Mouse (Mus musculus): ENCODE results near the gene Kat6b. TPM values are rescaled to one million over a fixed set of nuclear protein-coding genes. Genes with fewer than 3 reads are reported as not detected.

Gene Kat6b
- total and polyA plus RNA-seq, 3 experiments, result 2.3 to 10.9 (median 8.0) TPM

GRCm38 (mm10) chr14:21540361-21540760, 59.1 kb downstream of the Kat6b start:
- Histone ChIP-seq H3K4me1 (ENCODE audit: control insufficient read depth in 1 of 2, insufficient read depth in 2 of 2) (peaks cover 12 to 20% of the 10 kb centered on the region in 2 experiments; a peak in 3 of 4 replicates), H3K27me3 (replicated peaks) (no peaks in the 10 kb centered on the region), H3K9me3 (replicated peaks; ENCODE audit: low read length) (peaks cover 3% of the 10 kb centered on the region), H3K9ac (ENCODE audit: insufficient read depth, low read depth) (no peak overlapping the region), H3K4me2 (ENCODE audit: insufficient read depth, low read depth, poor library complexity, severe bottlenecking) (no peak overlapping the region), H3K27ac (ENCODE audit: insufficient read depth, low read depth) (no peak overlapping the region), H3K4me3 (replicated peaks in 1 of 3; ENCODE audit: low read depth in 2 of 3, low read length in 2 of 3, poor library complexity in 1 of 3) (no peak overlapping the region), H3K36me3 (replicated peaks in 1 of 2; ENCODE audit: control insufficient read depth in 1 of 2, insufficient read depth in 1 of 2, low read length in 1 of 2) (peaks cover 5 to 16% of the 10 kb centered on the region in 2 experiments), H3K79me2 (replicated peaks; ENCODE audit: control insufficient read depth, extremely low read depth, insufficient read depth, poor library complexity, severe bottlenecking) (no peaks in the 10 kb centered on the region; the same call in 1 of the 2 replicates)
- DNase-seq (ENCODE audit: extremely low read depth), result no peak
- in situ Hi-C loops (cut with MboI; ENCODE audit: low pct_ligation_motif_present, low pct_unique_long_range_greater_than_20kb, low sequenced_read_pairs), result no loop called here
- dilution Hi-C loops (cut with MboI; ENCODE audit: extremely low pct_ligation_motif_present, extremely low pct_unique_long_range_greater_than_20kb, low sequenced_read_pairs), result no loop called here
- TF ChIP-seq POLR2AphosphoS2 (IDR thresholded peaks at IDR 0.05; ENCODE audit: low read depth, low read length) (no peak), PAX5 (IDR thresholded peaks at IDR 0.05; ENCODE audit: low read length) (no peak), E2F4 (IDR thresholded peaks at IDR 0.05; ENCODE audit: insufficient replicate concordance, low read depth, low read length) (no peak), IRF4 (IDR thresholded peaks at IDR 0.05; ENCODE audit: low read depth, low read length) (no peak), TBP (conservative IDR thresholded peaks at IDR 0.05; ENCODE audit: low read depth, low read length) (no peak), MAFK (IDR thresholded peaks at IDR 0.05; ENCODE audit: insufficient replicate concordance, low read length) (no peak), NELFE (IDR thresholded peaks at IDR 0.05; ENCODE audit: low read depth, low read length) (no peak), USF1 (IDR thresholded peaks at IDR 0.05; ENCODE audit: low read depth, low read length) (no peak), MAZ (IDR thresholded peaks at IDR 0.05; ENCODE audit: low read depth, low read length) (no peak), SMC3 (IDR thresholded peaks at IDR 0.05; ENCODE audit: low read depth, low read length) (no peak), EP300 (IDR thresholded peaks at IDR 0.05; ENCODE audit: low read length) (no peak), MXI1 (IDR thresholded peaks at IDR 0.05; ENCODE audit: low read depth, low read length) (no peak), KAT2A (IDR thresholded peaks at IDR 0.05; ENCODE audit: insufficient replicate concordance, low read length) (no peak), HCFC1 (IDR thresholded peaks at IDR 0.05; ENCODE audit: low read depth, low read length) (no peak), ZKSCAN1 (IDR thresholded peaks at IDR 0.05; ENCODE audit: borderline replicate concordance, low read depth, low read length) (no peak), MEF2A (IDR thresholded peaks at IDR 0.05; ENCODE audit: borderline replicate concordance, low read depth, low read length) (no peak), POLR2A (IDR thresholded peaks at IDR 0.05; ENCODE audit: low read depth, low read length) (no peak), JUN (IDR thresholded peaks at IDR 0.05; ENCODE audit: insufficient read depth, low read depth, low read length) (no peak), BHLHE40 (IDR thresholded peaks at IDR 0.05; ENCODE audit: low read depth, low read length) (no peak)

- Histone ChIP-seq H3K36me3 (replicated peaks in 1 of 2; ENCODE audit: control insufficient read depth in 1 of 2, insufficient read depth in 1 of 2, low read length in 1 of 2) (peaks cover 5 to 11% of the 10 kb centered on the region in 2 experiments), H3K9ac (ENCODE audit: insufficient read depth, low read depth) (no peak overlapping the region), H3K27ac (ENCODE audit: insufficient read depth, low read depth) (no peak overlapping the region), H3K9me3 (replicated peaks; ENCODE audit: low read length) (peaks cover 3% of the 10 kb centered on the region), H3K79me2 (replicated peaks; ENCODE audit: control insufficient read depth, extremely low read depth, insufficient read depth, poor library complexity, severe bottlenecking) (peaks cover 2% of the 10 kb centered on the region; the same call in 1 of the 2 replicates), H3K4me2 (ENCODE audit: insufficient read depth, low read depth, poor library complexity, severe bottlenecking) (no peak overlapping the region), H3K4me1 (ENCODE audit: control insufficient read depth in 1 of 2, insufficient read depth in 2 of 2) (no peaks in the 10 kb centered on the region), H3K4me3 (replicated peaks in 1 of 3; ENCODE audit: low read depth in 2 of 3, low read length in 2 of 3, poor library complexity in 1 of 3) (no peak overlapping the region), H3K27me3 (replicated peaks) (no peaks in the 10 kb centered on the region)
- in situ Hi-C loops (cut with MboI; ENCODE audit: low pct_ligation_motif_present, low pct_unique_long_range_greater_than_20kb, low sequenced_read_pairs) (no loop called here), dilution Hi-C loops (cut with MboI; ENCODE audit: extremely low pct_ligation_motif_present, extremely low pct_unique_long_range_greater_than_20kb, low sequenced_read_pairs) (no loop called here)
- TF ChIP-seq USF2 (conservative IDR thresholded peaks at IDR 0.05; ENCODE audit: low read depth, low read length) (no peak), KAT2A (IDR thresholded peaks at IDR 0.05; ENCODE audit: insufficient replicate concordance, low read length) (no peak), CHD1 (IDR thresholded peaks at IDR 0.05; ENCODE audit: low read depth, low read length) (no peak), TBP (conservative IDR thresholded peaks at IDR 0.05; ENCODE audit: low read depth, low read length) (no peak), ZKSCAN1 (IDR thresholded peaks at IDR 0.05; ENCODE audit: borderline replicate concordance, low read depth, low read length) (no peak), USF1 (IDR thresholded peaks at IDR 0.05; ENCODE audit: low read depth, low read length) (no peak), ZC3H11A (IDR thresholded peaks at IDR 0.05; ENCODE audit: low read depth, low read length) (no peak), ZMIZ1 (IDR thresholded peaks at IDR 0.05; ENCODE audit: low read depth, low read length) (no peak), NELFE (IDR thresholded peaks at IDR 0.05; ENCODE audit: low read depth, low read length) (no peak), MEF2A (IDR thresholded peaks at IDR 0.05; ENCODE audit: borderline replicate concordance, low read depth, low read length) (no peak), IRF4 (IDR thresholded peaks at IDR 0.05; ENCODE audit: low read depth, low read length) (no peak), HCFC1 (IDR thresholded peaks at IDR 0.05; ENCODE audit: low read depth, low read length) (no peak), BHLHE40 (IDR thresholded peaks at IDR 0.05; ENCODE audit: low read depth, low read length) (no peak), MAX (IDR thresholded peaks at IDR 0.05; ENCODE audit: low read length) (no peak), TCF12 (IDR thresholded peaks at IDR 0.05; ENCODE audit: low read depth, low read length) (no peak), POLR2AphosphoS2 (IDR thresholded peaks at IDR 0.05; ENCODE audit: low read depth, low read length) (no peak)
- no peak for DNase-seq (ENCODE audit: extremely low read depth)
Measured at GRCm38 (mm10) chr14:21545529-21545928, 64.3 kb downstream of the Kat6b start.

Data from CH12.LX (cell line).